In genomic region chr5:38563121-38563520, GRCm38 (mm10) we compare ENCODE assay signal across 8 mouse cellular contexts. TPM values are rescaled to one million over a fixed set of nuclear protein-coding genes. Genes with fewer than 3 reads are reported as not detected.
DNase-seq lines count a peak whose midpoint lies in the region; ATAC-seq lines count a peak whose summit lies in the region.

Wdr1 (minus strand) TSS chr5:38563221.

- intact Hi-C loops in left cerebral cortex, postnatal 4 days (cut with DNase I) = no loop called here

- H3K4me1 ChIP-seq in lung, embryonic 16.5 days (replicated peaks; ENCODE audit: control insufficient read depth, insufficient read depth, low read length) = peaks cover 15% of the 10 kb centered on the region
- peaks cover 15% of the 10 kb centered on the region for H3K4me1 ChIP-seq in embryonic facial prominence, embryonic 14.5 days (ENCODE audit: control insufficient read depth, insufficient read depth, low read length)
- H3K4me1 ChIP-seq in heart, embryonic 16.5 days (ENCODE audit: control insufficient read depth, insufficient read depth, low read length) = peaks cover 30% of the 10 kb centered on the region
- H3K4me1 ChIP-seq in neural tube, embryonic 14.5 days (ENCODE audit: control insufficient read depth, insufficient read depth, low read length) = peaks cover 20% of the 10 kb centered on the region

- H3K9me3 ChIP-seq in lung, embryonic 16.5 days (ENCODE audit: control insufficient read depth, low read length) = no peaks in the 10 kb centered on the region
- no peaks in the 10 kb centered on the region for H3K9me3 ChIP-seq in embryonic facial prominence, embryonic 14.5 days (ENCODE audit: control insufficient read depth, low read length)
- H3K9me3 ChIP-seq in heart, embryonic 16.5 days (replicated peaks; ENCODE audit: control insufficient read depth, low read length) = no peaks in the 10 kb centered on the region
- H3K9me3 ChIP-seq in neural tube, embryonic 14.5 days (ENCODE audit: control insufficient read depth, low read length) = no peaks in the 10 kb centered on the region

- no peak for DNase-seq in lung, postnatal 25 days (ENCODE audit: low spot score)
- no peak for DNase-seq in embryonic facial prominence, embryonic 14.5 days (ENCODE audit: low spot score)
- no peak for DNase-seq in left cerebral cortex, postnatal 4 days
- DNase-seq in cerebellum, adult 11-12 months = no peak
- DNase-seq in right cerebral cortex, adult 18-20 months = no peak

- no peaks in the 10 kb centered on the region for H3K27me3 ChIP-seq in lung, embryonic 16.5 days (ENCODE audit: control insufficient read depth, insufficient read depth, low read depth, low read length)
- no peaks in the 10 kb centered on the region for H3K27me3 ChIP-seq in embryonic facial prominence, embryonic 14.5 days (replicated peaks; ENCODE audit: control insufficient read depth, insufficient read depth, low read length)
- no peaks in the 10 kb centered on the region for H3K27me3 ChIP-seq in heart, embryonic 16.5 days (ENCODE audit: control insufficient read depth, insufficient read depth, low read length)
- no peaks in the 10 kb centered on the region for H3K27me3 ChIP-seq in neural tube, embryonic 14.5 days (ENCODE audit: control insufficient read depth, insufficient read depth, low read length)

- ATAC-seq in lung, embryonic 16.5 days (ENCODE audit: low read depth) = no peak
- no peak for ATAC-seq in embryonic facial prominence, embryonic 14.5 days (ENCODE audit: low read depth)
- ATAC-seq in heart, embryonic 16.5 days (replicated peaks; ENCODE audit: extremely low read depth, insufficient read depth, low FRiP score) = no peak
- ATAC-seq in neural tube, embryonic 14.5 days (ENCODE audit: low read depth) = no peak

- H3K9ac ChIP-seq in lung, embryonic 16.5 days (ENCODE audit: low read length) = peak within 1 kb of the TSS; percentile 92
- peak within 1 kb of the TSS; percentile 92 for H3K9ac ChIP-seq in embryonic facial prominence, embryonic 14.5 days (ENCODE audit: low read depth, low read length)
- H3K9ac ChIP-seq in heart, embryonic 16.5 days (ENCODE audit: low read length) = peak within 1 kb of the TSS; percentile 88
- peak within 1 kb of the TSS; percentile 82 for H3K9ac ChIP-seq in neural tube, embryonic 14.5 days (replicated peaks; ENCODE audit: low read depth, low read length)

- H3K36me3 ChIP-seq in lung, embryonic 16.5 days (ENCODE audit: control insufficient read depth, insufficient read depth, low read length) = peaks cover 3% of the 10 kb centered on the region; the same call in 1 of the 2 replicates
- H3K36me3 ChIP-seq in embryonic facial prominence, embryonic 14.5 days (ENCODE audit: control insufficient read depth, insufficient read depth, low read length) = peaks cover 19% of the 10 kb centered on the region
- H3K36me3 ChIP-seq in heart, embryonic 16.5 days (ENCODE audit: control insufficient read depth, insufficient read depth) = peaks cover 13% of the 10 kb centered on the region
- H3K36me3 ChIP-seq in neural tube, embryonic 14.5 days (ENCODE audit: control insufficient read depth, insufficient read depth, low read length) = 0 out of 2 replicates have a peak, but pooled peaks cover 3% of the 10 kb centered on the region

- peak within 1 kb of the TSS; percentile 96 for H3K27ac ChIP-seq in lung, embryonic 16.5 days (ENCODE audit: low read length)
- peak within 1 kb of the TSS; percentile 97 for H3K27ac ChIP-seq in embryonic facial prominence, embryonic 14.5 days (replicated peaks; ENCODE audit: low read depth, low read length)
- peak within 1 kb of the TSS; percentile 98 for H3K27ac ChIP-seq in heart, embryonic 16.5 days (ENCODE audit: low read length)
- H3K27ac ChIP-seq in neural tube, embryonic 14.5 days (ENCODE audit: low read depth, low read length) = peak within 1 kb of the TSS; percentile 72

- WGBS in lung, embryonic 16.5 days = 68% methylated on average over 2 of the region's 2 CpGs
- WGBS in embryonic facial prominence, embryonic 14.5 days = 79% methylated on average over 2 of the region's 2 CpGs
- WGBS in heart, embryonic 16.5 days = 75% methylated on average over 2 of the region's 2 CpGs
- WGBS in neural tube, embryonic 14.5 days = 80% methylated on average over 2 of the region's 2 CpGs

- H3K4me2 ChIP-seq in lung, embryonic 16.5 days (ENCODE audit: low read depth, low read length) = peak within 1 kb of the TSS; percentile 64
- peak within 1 kb of the TSS; percentile 74 for H3K4me2 ChIP-seq in embryonic facial prominence, embryonic 14.5 days (ENCODE audit: low read depth, low read length)
- H3K4me2 ChIP-seq in heart, embryonic 16.5 days (ENCODE audit: low read depth, low read length) = peak within 1 kb of the TSS; percentile 79
- H3K4me2 ChIP-seq in neural tube, embryonic 14.5 days (ENCODE audit: low read depth, low read length) = peak within 1 kb of the TSS; percentile 65

- peak within 1 kb of the TSS; percentile 87 for H3K4me3 ChIP-seq in lung, embryonic 16.5 days (ENCODE audit: low read length)
- peak within 1 kb of the TSS; percentile 78 for H3K4me3 ChIP-seq in embryonic facial prominence, embryonic 14.5 days (ENCODE audit: low read depth, low read length)
- H3K4me3 ChIP-seq in heart, embryonic 16.5 days (ENCODE audit: low read length) = peak within 1 kb of the TSS; percentile 93
- H3K4me3 ChIP-seq in neural tube, embryonic 14.5 days (ENCODE audit: low read depth, low read length) = peak within 1 kb of the TSS; percentile 93

RNA-seq across cellular contexts. Expression of gene Wdr1, which starts in this region (rescaled TPM):
- polyA plus RNA-seq in lung, embryonic 16.5 days (2015; fragmentation: Nextera tagmentation; extraction: Ambion mirVana) = 207 and 209 TPM in 2 replicates
- 241 and 247 TPM in 2 replicates for polyA plus RNA-seq in embryonic facial prominence, embryonic 14.5 days (2014; fragmentation: Nextera tagmentation; extraction: Ambion mirVana)
- polyA plus RNA-seq in heart, embryonic 16.5 days (2015; fragmentation: Nextera tagmentation; extraction: Ambion mirVana) = 241 and 256 TPM in 2 replicates
- 100 to 1,000 TPM; 200 to 204 TPM for total RNA-seq in left cerebral cortex, postnatal 4 days (2021)
- 181 and 187 TPM in 2 replicates for polyA plus RNA-seq in neural tube, embryonic 14.5 days (2014; fragmentation: Nextera tagmentation; extraction: Ambion mirVana)
